Mouse (Mus musculus) kidney, embryonic 14.5 days (tissue): Measurements from ENCODE around the gene Pxdn. TPM values are rescaled to one million over a fixed set of nuclear protein-coding genes. Genes with fewer than 3 reads are reported as not detected.

Experiments used
- ATAC-seq: fragments of 200-750 bp; cut with Nextera tagmentation; 2 replicates; pipeline ENCODE4 v1.8.0; 2017; ENCODE audit warnings: moderate number of reproducible peaks, mild to moderate bottlenecking, moderate TSS enrichment, moderate library complexity; ENCODE audit not compliant: low FRiP score, low TSS enrichment
- H3K27ac ChIP-seq: fragments of 300-500 bp; sonication (generic); 2 replicates; pipeline ENCODE4 v1.5.1; 2014; ENCODE audit warnings: low read depth, mild to moderate bottlenecking, low read length, moderate library complexity, mixed read lengths
- H3K27me3 ChIP-seq: fragments of 300-500 bp; sonication (generic); 2 replicates; pipeline ENCODE4 v1.6.1; 2014; ENCODE audit warnings: mild to moderate bottlenecking, low read length; ENCODE audit not compliant: control insufficient read depth, insufficient read depth
- H3K36me3 ChIP-seq: fragments of 300-500 bp; sonication (generic); 2 replicates; pipeline ENCODE4 v1.6.1; 2014; ENCODE audit warnings: low read length, mixed read lengths; ENCODE audit not compliant: control insufficient read depth, insufficient read depth
- H3K4me1 ChIP-seq: fragments of 300-500 bp; sonication (generic); 2 replicates; pipeline ENCODE4 v1.6.1; 2014; ENCODE audit warnings: low read length, mixed read lengths; ENCODE audit not compliant: control insufficient read depth, insufficient read depth
- H3K4me2 ChIP-seq: fragments of 300-500 bp; sonication (generic); replicated peaks from 2 replicates; pipeline ENCODE4 v1.6.1; 2014; ENCODE audit warnings: low read depth, mild to moderate bottlenecking, low read length
- H3K4me3 ChIP-seq: fragments of 300-500 bp; sonication (generic); 2 replicates; pipeline ENCODE4 v1.5.1; 2014; ENCODE audit warnings: mild to moderate bottlenecking, low read length
- H3K9ac ChIP-seq: fragments of 300-500 bp; sonication (generic); 2 replicates; pipeline ENCODE4 v1.6.1; 2014; ENCODE audit warnings: low read depth, mild to moderate bottlenecking, low read length, moderate library complexity
- H3K9me3 ChIP-seq: fragments of 300-500 bp; sonication (generic); 2 replicates; pipeline ENCODE4 v1.6.1; 2016; ENCODE audit warnings: low read length; ENCODE audit not compliant: control insufficient read depth
- WGBS: fragments of 180-500 bp; shearing (Covaris S2); extraction: QIAGEN DNeasy Blood & Tissue Kit; methylation state at CpG from one replicate; pipeline ENCODE4 v1.1.7; 2014; 5-methylcytosine and 5-hydroxymethylcytosine counted together
- polyA plus RNA-seq: library from polyadenylated mRNA; unstranded; fragments of >200 nt; fragmentation: Nextera tagmentation; extraction: Ambion mirVana; gene quantifications from 2 replicates; pipeline ENCODE4 v1.2.1, GENCODE M21; 2014

Pxdn gene
- polyA plus RNA-seq, 1 experiment from 2014 or later: 120 TPM

DNA sequence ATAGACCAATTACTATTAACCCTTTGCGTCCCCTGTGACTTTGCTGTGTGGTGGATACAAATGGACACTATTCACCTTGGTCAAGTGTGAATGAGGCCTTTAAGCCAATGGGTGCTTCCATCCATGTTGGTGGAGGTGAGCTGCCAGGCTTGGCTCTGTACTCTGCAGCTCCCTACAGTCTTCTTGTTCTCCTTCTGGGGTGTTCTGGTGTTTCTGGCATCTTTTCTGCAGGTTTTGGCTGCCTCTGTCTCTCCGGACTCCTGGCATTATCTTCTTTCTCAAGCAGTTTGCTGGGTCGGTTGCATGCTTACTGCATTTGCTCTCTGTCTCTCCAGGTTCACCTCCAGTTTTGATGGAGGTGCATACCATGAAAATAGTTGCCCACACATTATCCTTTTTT, 7.2 kb downstream of the Pxdn start:
- Histone ChIP-seq H3K36me3 (peaks cover 4% of the 10 kb centered on the region; the same call in 1 of the 2 replicates), H3K9me3 (no peaks in the 10 kb centered on the region), H3K4me1 (peaks cover 24% of the 10 kb centered on the region), H3K27ac (no peak overlapping the region), H3K4me3 (no peak overlapping the region), H3K9ac (no peak overlapping the region), H3K4me2 (no peak overlapping the region), H3K27me3 (no peaks in the 10 kb centered on the region)
- WGBS: 85% methylated on average over 3 of the region's 3 CpGs
- ATAC-seq: no peak

DNA sequence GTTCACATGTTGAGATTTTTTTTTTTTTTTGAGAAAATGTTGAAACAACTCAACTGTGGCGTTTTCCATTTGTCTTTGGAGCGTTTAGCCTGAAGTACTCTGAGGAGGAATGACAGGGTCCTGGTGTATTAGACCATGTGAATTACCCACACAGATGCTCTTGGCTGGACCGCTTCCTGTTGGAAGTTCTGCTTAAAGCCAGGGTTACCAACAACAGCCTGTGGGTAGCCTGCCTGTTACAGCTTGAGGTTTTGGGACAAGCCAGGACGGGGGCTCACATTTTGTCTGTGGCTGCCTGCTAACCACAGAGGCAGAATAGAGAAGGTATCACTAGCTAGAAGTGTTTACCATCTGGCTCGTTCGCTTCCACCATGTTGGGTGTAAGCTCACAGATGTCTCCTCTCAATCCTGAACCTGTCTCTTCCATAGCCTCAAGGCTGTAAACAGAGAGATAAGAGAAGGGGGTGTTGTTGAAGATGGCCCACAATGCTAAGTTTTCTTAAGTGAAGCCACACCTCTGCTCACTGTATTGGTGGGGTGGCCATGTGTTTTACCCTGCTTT, 7.9 kb downstream of the Pxdn start:
- WGBS: 58% methylated on average over 6 of the region's 6 CpGs
- ATAC-seq: no peak
- Histone ChIP-seq H3K27me3 (no peaks in the 10 kb centered on the region), H3K4me1 (peaks cover 21% of the 10 kb centered on the region), H3K27ac (no peak overlapping the region), H3K36me3 (peaks cover 4% of the 10 kb centered on the region; the same call in 1 of the 2 replicates), H3K4me3 (no peak overlapping the region), H3K9me3 (no peaks in the 10 kb centered on the region), H3K9ac (no peak overlapping the region), H3K4me2 (no peak overlapping the region)

DNA sequence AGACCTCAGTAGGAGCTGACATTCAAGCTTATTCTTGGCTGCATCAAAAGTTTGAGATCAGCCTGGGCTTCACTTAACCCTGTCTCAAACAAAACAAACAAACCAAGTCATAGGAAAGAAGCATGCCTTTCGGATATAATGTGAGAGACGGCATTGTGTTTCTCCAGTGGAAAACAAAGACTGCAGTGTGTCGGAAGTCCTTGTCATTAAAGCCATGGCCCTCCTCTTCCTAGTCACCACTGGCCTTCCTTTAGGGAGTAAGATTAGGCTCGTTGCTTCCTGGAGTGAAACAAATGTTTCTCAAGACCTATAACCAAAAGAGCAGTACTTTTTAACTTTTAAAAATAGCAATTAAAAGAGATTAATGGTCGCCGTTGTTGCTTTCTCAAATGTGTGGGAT, 13.6 kb downstream of the Pxdn start:
- Histone ChIP-seq H3K27ac (peak overlapping the region; percentile 53), H3K9ac (no peak overlapping the region), H3K27me3 (no peaks in the 10 kb centered on the region), H3K9me3 (no peaks in the 10 kb centered on the region), H3K4me1 (peaks cover 48% of the 10 kb centered on the region), H3K4me2 (no peak overlapping the region), H3K36me3 (no peaks in the 10 kb centered on the region), H3K4me3 (no peak overlapping the region)
- ATAC-seq: peak; percentile 41; the same call in 1 of the 2 replicates
- 31% methylated on average over 6 of the region's 6 CpGs for WGBS

DNA sequence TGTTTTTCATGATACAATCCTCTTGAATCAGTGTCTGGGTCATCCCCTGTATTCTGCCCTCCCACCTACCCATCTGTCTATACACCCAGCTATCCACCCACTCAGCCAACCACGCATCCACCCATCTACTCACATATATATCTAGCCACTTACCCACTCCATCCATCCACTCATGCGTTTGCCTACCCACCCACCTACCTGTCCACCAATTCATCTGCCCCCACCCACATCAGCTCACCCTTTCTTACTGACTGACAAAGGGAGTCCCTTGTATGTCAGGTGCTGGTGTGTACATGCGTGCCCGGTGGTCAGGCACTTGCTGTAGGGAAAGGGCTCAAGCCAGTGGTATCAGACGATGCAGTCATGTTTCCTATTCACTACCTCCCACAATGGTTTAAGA, 14.1 kb downstream of the Pxdn start:
- H3K4me3 ChIP-seq: no peak overlapping the region
- 63% methylated on average over 5 of the region's 5 CpGs for WGBS
- ATAC-seq: peak; percentile 34; the same call in 1 of the 2 replicates
- no peak overlapping the region for H3K9ac ChIP-seq
- H3K36me3 ChIP-seq: no peaks in the 10 kb centered on the region
- H3K27me3 ChIP-seq: no peaks in the 10 kb centered on the region
- no peaks in the 10 kb centered on the region for H3K9me3 ChIP-seq
- peak overlapping the region; percentile 62; the same call in 1 of the 2 replicates for H3K27ac ChIP-seq
- H3K4me2 ChIP-seq: no peak overlapping the region
- H3K4me1 ChIP-seq: peaks cover 49% of the 10 kb centered on the region

DNA sequence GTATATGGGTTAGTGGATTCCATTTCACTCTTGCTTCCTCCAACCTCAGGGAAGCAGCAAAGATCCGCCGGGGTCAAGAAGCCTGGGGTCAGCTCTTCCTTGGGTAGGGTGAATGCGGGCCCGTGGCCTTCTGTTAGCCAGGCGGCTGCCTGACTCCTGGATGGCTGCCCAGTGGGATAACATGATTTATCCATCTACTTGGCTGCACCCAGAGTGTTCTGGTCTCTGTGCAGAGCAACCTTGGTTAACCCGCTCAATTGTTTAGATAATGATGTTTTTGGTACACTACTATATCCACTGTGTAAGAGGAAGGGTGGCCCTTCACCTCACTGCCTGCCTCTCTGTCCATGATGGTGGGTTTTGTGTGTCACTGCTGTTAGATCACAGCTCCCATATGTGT, 14.7 kb downstream of the Pxdn start:
- 39% methylated on average over 6 of the region's 6 CpGs for WGBS
- no peak for ATAC-seq
- Histone ChIP-seq H3K4me2 (no peak overlapping the region), H3K27me3 (no peaks in the 10 kb centered on the region), H3K9me3 (no peaks in the 10 kb centered on the region), H3K4me3 (no peak overlapping the region), H3K36me3 (no peaks in the 10 kb centered on the region), H3K4me1 (peaks cover 55% of the 10 kb centered on the region), H3K9ac (no peak overlapping the region), H3K27ac (peak overlapping the region; percentile 62; the same call in 1 of the 2 replicates)

DNA sequence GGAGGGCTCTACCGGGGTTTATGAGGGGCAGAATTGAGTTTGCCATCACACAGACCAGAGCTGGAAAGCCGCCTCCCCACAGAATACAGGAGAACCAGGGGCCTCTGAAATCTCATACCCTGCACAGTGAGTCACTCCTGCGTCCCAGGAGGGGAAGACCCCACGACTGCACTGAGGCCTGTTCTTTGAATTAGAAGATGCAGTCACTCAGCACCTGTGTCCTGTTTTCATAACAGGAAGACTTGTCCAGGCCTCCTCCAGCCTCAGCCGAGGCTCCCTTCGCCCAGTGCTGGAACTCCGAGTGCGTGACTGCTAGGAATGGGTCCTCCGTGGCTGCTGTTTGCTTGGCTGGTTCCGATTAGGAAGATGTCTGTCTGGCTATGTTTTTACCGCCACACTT, 16.6 kb downstream of the Pxdn start:
- Histone ChIP-seq H3K4me3 (no peak overlapping the region), H3K27me3 (no peaks in the 10 kb centered on the region), H3K27ac (peak overlapping the region; percentile 42; the same call in 1 of the 2 replicates), H3K4me1 (peaks cover 71% of the 10 kb centered on the region), H3K36me3 (no peaks in the 10 kb centered on the region), H3K9me3 (no peaks in the 10 kb centered on the region), H3K4me2 (no peak overlapping the region), H3K9ac (0 out of 2 replicates have a peak overlapping the region, but pooled peaks have one; percentile 18)
- 34% methylated on average over 11 of the region's 11 CpGs for WGBS
- ATAC-seq: peak; percentile 30; the same call in 1 of the 2 replicates

DNA sequence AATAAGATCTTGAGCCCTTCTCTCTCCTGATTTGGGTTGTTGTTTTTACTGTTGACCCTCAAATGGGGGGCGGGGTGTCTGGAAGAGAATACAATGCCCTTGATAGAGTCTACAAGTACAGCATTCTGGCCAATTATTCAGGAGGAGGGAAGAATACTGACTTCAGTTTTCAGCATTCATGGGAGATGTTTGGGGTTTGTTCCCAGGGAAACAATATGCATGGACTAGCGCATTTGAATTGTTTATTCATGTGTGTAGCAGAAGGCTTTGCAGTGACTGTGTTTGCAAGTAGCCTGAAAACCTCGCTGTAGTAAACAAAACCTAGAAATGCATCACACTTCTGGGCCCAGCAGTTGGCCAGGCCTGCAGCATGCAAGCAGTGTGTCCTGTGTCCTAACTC, 17.1 kb downstream of the Pxdn start:
- Histone ChIP-seq H3K27ac (peak overlapping the region; percentile 42; the same call in 1 of the 2 replicates), H3K27me3 (no peaks in the 10 kb centered on the region), H3K9ac (0 out of 2 replicates have a peak overlapping the region, but pooled peaks have one; percentile 18), H3K9me3 (no peaks in the 10 kb centered on the region), H3K36me3 (no peaks in the 10 kb centered on the region), H3K4me1 (peaks cover 71% of the 10 kb centered on the region), H3K4me2 (no peak overlapping the region), H3K4me3 (no peak overlapping the region)
- WGBS: 83% methylated on average over 3 of the region's 3 CpGs
- no peak for ATAC-seq

DNA sequence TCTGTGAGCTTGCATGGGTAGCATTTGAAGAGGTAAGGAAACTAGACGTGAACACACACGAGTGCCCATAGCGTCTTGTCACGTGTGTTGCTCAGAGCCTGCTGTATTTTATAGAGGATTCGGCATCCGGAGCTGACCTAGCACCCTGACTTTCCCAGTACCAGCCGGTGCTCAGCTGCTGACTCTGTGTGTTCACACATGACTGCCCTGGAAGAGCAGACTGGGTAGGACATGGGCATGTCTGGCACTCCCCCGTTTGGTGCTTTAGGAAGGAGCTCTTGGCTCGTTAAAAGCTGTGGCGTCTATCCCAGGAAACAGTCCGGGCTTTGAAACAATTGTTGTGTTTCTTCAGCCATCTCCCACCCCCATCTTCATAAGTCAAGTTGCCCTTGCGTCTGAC, 19.6 kb downstream of the Pxdn start:
- Histone ChIP-seq H3K4me2 (no peak overlapping the region), H3K4me3 (no peak overlapping the region), H3K9ac (no peak overlapping the region), H3K4me1 (peaks cover 50% of the 10 kb centered on the region), H3K27me3 (no peaks in the 10 kb centered on the region), H3K36me3 (no peaks in the 10 kb centered on the region), H3K9me3 (no peaks in the 10 kb centered on the region), H3K27ac (no peak overlapping the region)
- ATAC-seq: peak; percentile 81; the same call in 1 of the 2 replicates
- 41% methylated on average over 12 of the region's 12 CpGs for WGBS

DNA sequence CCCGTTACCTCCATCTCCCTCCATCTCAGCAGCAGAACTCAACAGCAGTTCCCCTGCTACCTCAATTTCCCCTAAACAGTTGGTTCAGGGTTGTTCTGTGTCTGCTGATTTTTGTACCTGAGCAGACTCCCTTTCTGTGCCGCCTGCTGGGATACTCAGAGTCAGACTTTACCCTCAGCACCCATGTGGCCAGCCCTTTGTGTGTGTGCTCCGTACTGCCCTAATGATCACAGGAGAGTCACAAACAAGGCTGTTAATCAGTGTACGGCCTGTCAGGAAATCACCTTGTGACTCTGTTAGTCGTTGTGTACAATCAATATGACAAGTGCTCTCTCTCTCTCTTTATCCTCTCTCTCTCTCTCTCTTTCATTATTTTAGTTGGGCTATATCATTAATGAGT, 21.2 kb downstream of the Pxdn start:
- WGBS: 51% methylated on average over 5 of the region's 5 CpGs
- Histone ChIP-seq H3K9me3 (no peaks in the 10 kb centered on the region), H3K4me1 (peaks cover 35% of the 10 kb centered on the region), H3K4me3 (no peak overlapping the region), H3K9ac (no peak overlapping the region), H3K27me3 (no peaks in the 10 kb centered on the region), H3K4me2 (no peak overlapping the region), H3K27ac (no peak overlapping the region), H3K36me3 (no peaks in the 10 kb centered on the region)
- no peak for ATAC-seq
